Mouse (Mus musculus) C2C12 (cell line): Measurements from ENCODE around the gene Mdk. TPM values are rescaled to one million over a fixed set of nuclear protein-coding genes. Genes with fewer than 3 reads are reported as not detected.

Experiments used
- H3K27me3 ChIP-seq: one replicate; pipeline ENCODE4 v1.6.1; 2011; ENCODE audit not compliant: control insufficient read depth, insufficient read depth, insufficient read length
- H3K36me3 ChIP-seq: one replicate; pipeline ENCODE4 v1.6.1; 2011; ENCODE audit not compliant: control insufficient read depth, insufficient read depth
- H3K4me3 ChIP-seq: one replicate; pipeline ENCODE4 v1.5.1; 2011; ENCODE audit warnings: mild to moderate bottlenecking, control low read depth; ENCODE audit not compliant: poor library complexity, insufficient read depth, severe bottlenecking
- H3K79me2 ChIP-seq: one replicate; pipeline ENCODE4 v1.6.1; 2011; ENCODE audit not compliant: control insufficient read depth, insufficient read depth
- H3K79me3 ChIP-seq: one replicate; pipeline ENCODE4 v1.6.1; 2011; ENCODE audit warnings: low read depth, control low read depth
- H3ac ChIP-seq: one replicate; pipeline ENCODE3; 2011; ENCODE audit warnings: low read depth; ENCODE audit not compliant: control insufficient read depth, insufficient read length
- CEBPB ChIP-seq: IDR thresholded peaks from one replicate; pipeline ENCODE4 v1.6.1; 2011; ENCODE audit warnings: low read depth, mild to moderate bottlenecking, control low read depth, moderate library complexity
- CTCF ChIP-seq: IDR thresholded peaks from one replicate; pipeline ENCODE4 v1.5.1; 2011; ENCODE audit not compliant: control insufficient read depth, insufficient read depth, insufficient read length
- FOSL1 ChIP-seq: IDR thresholded peaks from one replicate; pipeline ENCODE4 v1.8.0; 2011; ENCODE audit warnings: mild to moderate bottlenecking, low read length; ENCODE audit not compliant: poor library complexity, insufficient read depth, severe bottlenecking
- MAX ChIP-seq: IDR thresholded peaks from one replicate; pipeline ENCODE4 v1.6.1; 2011; ENCODE audit warnings: mild to moderate bottlenecking, control low read depth
- MYOD1 ChIP-seq: IDR thresholded peaks from one replicate; pipeline ENCODE4 v1.6.1; 2011; ENCODE audit warnings: low read depth; ENCODE audit not compliant: control insufficient read depth, insufficient read length
- MYOG ChIP-seq: IDR thresholded peaks from one replicate; pipeline ENCODE4 v1.6.1; 2011; ENCODE audit not compliant: control insufficient read depth, insufficient read length; ENCODE audit errors: extremely low read depth
- USF1 ChIP-seq: IDR thresholded peaks from one replicate; pipeline ENCODE4 v1.6.1; 2011; ENCODE audit warnings: low read depth, mild to moderate bottlenecking, control low read depth, moderate library complexity
- polyA plus RNA-seq: library from polyadenylated mRNA; unstranded; fragments of >200 nt; fragmentation: generic; extraction: Trizol; gene quantifications from one replicate; pipeline ENCODE4 v1.2.1, GENCODE M21; 2012; ENCODE audit warnings: missing spikeins

Mdk gene
- polyA plus RNA-seq, 1 experiment = 0.33 TPM

DNA sequence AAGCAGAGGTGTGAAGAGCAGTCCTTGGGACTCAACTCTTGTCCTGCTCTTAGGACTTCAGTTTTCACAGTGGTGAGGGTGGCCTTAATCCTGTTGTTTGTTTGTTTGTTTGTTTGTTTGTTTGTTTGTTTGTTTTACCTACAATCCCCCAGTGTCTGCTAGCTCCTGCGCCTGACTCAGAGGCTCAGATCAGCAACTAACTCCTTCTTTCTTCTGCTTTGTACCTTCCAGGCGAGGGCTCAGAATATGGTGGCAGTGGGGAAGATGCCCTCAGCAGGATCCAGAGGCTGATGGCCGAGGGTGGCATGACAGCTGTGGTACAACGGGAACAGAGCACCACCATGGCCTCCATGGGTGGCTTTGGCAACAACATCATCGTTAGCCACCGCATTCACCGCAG is 15.0 kb downstream of the Mdk start:
- Histone ChIP-seq H3K4me3 (no peak overlapping the region), H3ac (no peak overlapping the region), H3K79me2 (no peaks in the 10 kb centered on the region), H3K79me3 (no peaks in the 10 kb centered on the region), H3K36me3 (peaks cover 27% of the 10 kb centered on the region), H3K27me3 (no peaks in the 10 kb centered on the region)
- TF ChIP-seq MYOD1 (no peak), MAX (no peak), USF1 (no peak), CEBPB (no peak), CTCF (no peak), FOSL1 (no peak), MYOG (no peak)

DNA sequence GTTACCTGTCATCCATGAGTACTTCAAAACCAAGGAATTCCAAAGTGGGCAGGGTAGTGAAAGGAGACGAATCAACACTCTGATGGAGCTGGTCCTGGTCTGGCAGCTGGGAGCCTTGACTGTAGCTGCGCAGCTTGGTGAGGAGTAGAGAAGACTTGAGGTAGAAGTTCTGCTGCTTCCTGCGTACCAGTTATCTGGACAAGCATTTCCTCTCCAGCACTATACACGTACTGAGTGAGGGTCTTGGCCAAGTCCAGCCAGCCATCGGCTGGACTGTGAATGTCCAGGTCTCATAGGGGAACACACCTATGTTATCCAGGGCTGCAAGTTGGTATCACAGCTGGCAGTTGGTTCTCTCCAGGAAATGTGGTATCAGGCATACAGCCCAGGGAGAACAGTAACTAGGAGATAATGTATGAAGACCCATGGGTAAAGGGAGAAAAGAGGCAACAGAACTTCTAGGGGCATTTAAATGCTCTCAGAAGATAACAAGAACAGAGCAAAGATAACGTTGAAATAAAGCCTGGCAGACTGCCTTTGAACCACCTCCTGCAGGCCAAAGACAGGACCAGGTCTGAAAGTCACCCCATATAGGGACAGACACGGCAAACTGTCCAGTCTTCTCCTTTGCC is 15.6 kb downstream of the Mdk start:
- TF ChIP-seq FOSL1 (no peak), CEBPB (no peak), MYOD1 (no peak), USF1 (no peak), MAX (no peak), MYOG (no peak), CTCF (no peak)
- H3K36me3 ChIP-seq = peaks cover 33% of the 10 kb centered on the region
- H3K79me3 ChIP-seq = no peaks in the 10 kb centered on the region

DNA sequence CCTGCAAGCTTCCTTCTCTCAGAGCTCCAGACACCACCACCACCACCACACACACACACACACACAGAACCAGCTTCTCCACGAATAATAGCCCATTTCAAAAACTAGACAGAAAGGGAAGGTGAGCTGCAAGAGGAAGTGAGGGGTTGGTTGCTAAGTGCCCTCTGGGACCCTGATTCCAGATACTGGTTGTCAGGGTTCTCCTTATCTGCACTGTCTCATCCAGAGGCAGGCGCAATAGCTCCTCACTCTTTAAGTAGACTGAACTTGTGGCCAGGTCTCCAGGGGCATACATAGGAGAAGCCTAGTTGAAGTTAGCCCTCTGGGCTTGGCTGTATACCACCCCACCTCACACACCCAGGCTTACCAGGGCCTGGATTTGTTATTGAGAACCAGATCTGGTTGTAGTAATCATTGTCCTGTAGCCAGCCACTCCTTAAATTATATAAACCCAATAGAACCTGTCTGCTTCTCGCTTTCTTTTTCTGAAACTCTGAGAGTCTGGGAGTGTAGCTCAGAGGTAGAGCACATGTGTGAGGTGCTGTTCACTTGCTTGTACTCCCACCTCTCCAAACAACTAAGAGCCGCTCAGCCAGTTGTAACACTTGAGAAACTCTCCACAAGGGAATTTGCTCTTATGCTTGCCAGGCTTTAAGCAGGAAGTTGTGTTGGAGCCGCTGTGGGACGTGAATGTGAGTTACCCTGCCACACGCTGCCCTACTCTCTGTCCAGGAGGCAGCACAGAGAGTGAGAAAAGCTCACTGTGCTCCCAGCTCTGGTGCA is 18.6 kb downstream of the Mdk start:
- TF ChIP-seq MYOD1 (no peak), USF1 (no peak), MYOG (no peak), CTCF (no peak), CEBPB (no peak), FOSL1 (no peak), MAX (no peak)
- H3K36me3 ChIP-seq = peaks cover 57% of the 10 kb centered on the region
- no peak overlapping the region for H3ac ChIP-seq
- H3K27me3 ChIP-seq = no peaks in the 10 kb centered on the region
- no peaks in the 10 kb centered on the region for H3K79me2 ChIP-seq
- H3K79me3 ChIP-seq = no peaks in the 10 kb centered on the region
- H3K4me3 ChIP-seq = no peak overlapping the region

More for the DNA sequence above, 15.6 kb downstream of the Mdk start:
- no peak overlapping the region for H3ac ChIP-seq
- no peaks in the 10 kb centered on the region for H3K79me2 ChIP-seq
- H3K4me3 ChIP-seq = no peak overlapping the region
- no peaks in the 10 kb centered on the region for H3K27me3 ChIP-seq

DNA sequence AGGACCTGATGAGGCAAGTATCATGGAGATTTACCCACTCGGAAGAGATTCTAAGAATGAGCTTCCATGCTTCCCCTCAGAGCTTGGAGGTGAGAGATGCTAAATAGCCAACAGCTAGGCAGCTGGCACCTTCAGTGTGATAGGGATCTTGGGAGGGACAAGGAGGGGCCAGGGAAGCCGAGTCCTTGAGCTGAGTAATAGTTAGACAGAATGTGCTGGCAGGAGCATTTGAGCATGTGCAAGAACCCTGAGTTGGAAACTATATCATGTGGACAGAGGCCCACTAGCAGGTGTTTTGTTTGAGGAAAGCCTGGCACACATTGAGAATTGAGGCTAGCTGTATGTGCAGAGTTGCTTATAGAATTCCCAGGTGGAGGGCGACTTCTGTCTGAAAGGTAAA is 19.5 kb downstream of the Mdk start:
- Histone ChIP-seq H3K79me3 (no peaks in the 10 kb centered on the region), H3K79me2 (no peaks in the 10 kb centered on the region), H3K36me3 (peaks cover 58% of the 10 kb centered on the region), H3K4me3 (no peak overlapping the region), H3ac (no peak overlapping the region), H3K27me3 (no peaks in the 10 kb centered on the region)
- TF ChIP-seq USF1 (no peak), MYOD1 (no peak), CEBPB (no peak), CTCF (no peak), FOSL1 (no peak), MYOG (no peak), MAX (no peak)

DNA sequence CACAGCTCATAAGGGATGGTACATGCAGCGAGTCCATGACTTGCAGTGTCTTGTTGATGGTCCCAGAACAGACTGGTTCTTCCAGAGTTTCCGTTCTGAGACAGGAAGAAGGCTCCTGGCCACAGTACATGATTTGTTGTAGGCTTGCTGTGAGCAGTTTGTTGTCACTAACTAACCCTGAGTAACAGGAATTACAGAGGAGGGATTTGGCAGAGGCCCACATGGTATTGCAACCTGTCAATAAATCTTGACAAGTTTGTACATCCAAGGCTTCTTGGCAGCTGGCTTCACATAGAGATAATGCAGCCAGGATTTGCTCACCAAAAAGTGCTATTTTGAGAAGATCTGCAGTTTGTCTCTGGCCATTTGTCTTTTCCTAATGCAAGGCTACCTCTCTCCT is 26.0 kb downstream of the Mdk start:
- H3ac ChIP-seq = no peak overlapping the region
- H3K27me3 ChIP-seq = no peaks in the 10 kb centered on the region
- H3K4me3 ChIP-seq = no peak overlapping the region
- H3K36me3 ChIP-seq = peaks cover 36% of the 10 kb centered on the region
- H3K79me2 ChIP-seq = no peaks in the 10 kb centered on the region
- no peak for TF ChIP-seq MYOG
- TF ChIP-seq CTCF = no peak
- TF ChIP-seq USF1 = no peak
- TF ChIP-seq FOSL1 = no peak
- no peak for TF ChIP-seq MAX
- TF ChIP-seq MYOD1 = no peak
- no peak for TF ChIP-seq CEBPB
- H3K79me3 ChIP-seq = no peaks in the 10 kb centered on the region
